Mouse (Mus musculus) midbrain, embryonic 15.5 days (tissue): Measurements from ENCODE around the gene 4930404H24Rik. TPM values are rescaled to one million over a fixed set of nuclear protein-coding genes. Genes with fewer than 3 reads are reported as not detected.

Source experiments
- ATAC-seq: fragments of 200-750 bp; cut with Nextera tagmentation; replicated peaks from 2 replicates; pipeline ENCODE4 v1.8.0; 2017; ENCODE audit warnings: moderate TSS enrichment
- H3K27ac ChIP-seq: fragments of 300-500 bp; sonication (generic); 2 replicates; pipeline ENCODE4 v1.5.1; 2015; ENCODE audit warnings: mild to moderate bottlenecking, inconsistent platforms
- H3K27me3 ChIP-seq: fragments of 300-500 bp; sonication (generic); replicated peaks from 2 replicates; pipeline ENCODE4 v1.6.1; 2015; ENCODE audit warnings: inconsistent platforms
- H3K36me3 ChIP-seq: fragments of 300-500 bp; sonication (generic); replicated peaks from 2 replicates; pipeline ENCODE4 v1.6.1; 2015; ENCODE audit warnings: inconsistent platforms
- H3K4me1 ChIP-seq: fragments of 300-500 bp; sonication (generic); 2 replicates; pipeline ENCODE4 v1.6.1; 2015; ENCODE audit warnings: inconsistent platforms
- H3K4me2 ChIP-seq: fragments of 300-500 bp; sonication (generic); 2 replicates; pipeline ENCODE4 v1.6.1; 2015; ENCODE audit warnings: inconsistent platforms, mild to moderate bottlenecking, moderate library complexity
- H3K4me3 ChIP-seq: fragments of 300-500 bp; sonication (generic); 2 replicates; pipeline ENCODE4 v1.5.1; 2015; ENCODE audit warnings: mild to moderate bottlenecking, inconsistent platforms
- H3K9ac ChIP-seq: fragments of 300-500 bp; sonication (generic); 2 replicates; pipeline ENCODE4 v1.6.1; 2015; ENCODE audit warnings: mild to moderate bottlenecking, inconsistent platforms
- H3K9me3 ChIP-seq: fragments of 300-500 bp; sonication (generic); 2 replicates; pipeline ENCODE4 v1.6.1; 2016; ENCODE audit warnings: inconsistent platforms
- WGBS: fragments of 180-500 bp; shearing (Covaris S2); methylation state at CpG from one replicate; pipeline ENCODE4 v1.1.7; 2015; ENCODE audit warnings: mixed read lengths; 5-methylcytosine and 5-hydroxymethylcytosine counted together
- polyA plus RNA-seq: library from polyadenylated mRNA; unstranded; fragments of >200 nt; fragmentation: Nextera tagmentation; extraction: Ambion mirVana; gene quantifications from 2 replicates; pipeline ENCODE4 v1.2.1, GENCODE M21; 2015

The 4930404H24Rik gene
- polyA plus RNA-seq, 1 experiment from 2014 or later, result not detected

DNA sequence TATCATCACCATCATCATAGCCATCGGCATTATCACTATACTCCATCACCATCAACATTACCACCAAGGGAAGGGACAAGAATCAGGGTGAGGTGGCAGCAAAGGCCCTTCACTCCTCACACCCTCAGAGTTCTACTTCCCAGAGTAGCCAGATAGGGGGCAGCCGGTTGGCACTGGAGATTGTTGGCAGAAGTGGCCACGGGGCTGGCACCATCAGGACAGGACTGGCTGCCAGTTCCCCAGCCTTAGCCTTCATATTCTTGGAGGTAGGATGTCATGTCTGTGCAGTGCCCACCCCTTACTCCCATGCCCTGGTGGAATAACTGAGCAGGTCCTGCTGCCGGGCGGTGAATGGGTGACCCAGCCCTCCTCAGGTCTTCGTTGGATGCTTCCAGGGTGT, 23.0 kb downstream of the 4930404H24Rik start:
- no peaks in the 10 kb centered on the region for H3K27me3 ChIP-seq
- no peak overlapping the region for H3K4me2 ChIP-seq
- no peaks in the 10 kb centered on the region for H3K9me3 ChIP-seq
- H3K27ac ChIP-seq, result no peak overlapping the region
- H3K36me3 ChIP-seq, result no peaks in the 10 kb centered on the region
- no peak overlapping the region for H3K4me3 ChIP-seq
- ATAC-seq, result no peak
- no peak overlapping the region for H3K9ac ChIP-seq
- 82% methylated on average over 6 of the region's 6 CpGs for WGBS
- peaks cover 31% of the 10 kb centered on the region for H3K4me1 ChIP-seq

- Histone ChIP-seq H3K9ac (no peak overlapping the region), H3K4me3 (no peak overlapping the region), H3K27ac (no peak overlapping the region), H3K9me3 (no peaks in the 10 kb centered on the region), H3K27me3 (no peaks in the 10 kb centered on the region), H3K4me2 (no peak overlapping the region), H3K4me1 (peaks cover 20% of the 10 kb centered on the region), H3K36me3 (no peaks in the 10 kb centered on the region)
- no peak for ATAC-seq
- 46% methylated on average over 4 of the region's 4 CpGs for WGBS
These were observed 24.4 kb downstream of the 4930404H24Rik start for GRCm38 (mm10) chr2:153516961-153517360.

- Histone ChIP-seq H3K36me3 (no peaks in the 10 kb centered on the region), H3K4me1 (peaks cover 23% of the 10 kb centered on the region), H3K4me3 (no peak overlapping the region), H3K9me3 (no peaks in the 10 kb centered on the region), H3K27ac (no peak overlapping the region), H3K27me3 (no peaks in the 10 kb centered on the region), H3K9ac (no peak overlapping the region), H3K4me2 (no peak overlapping the region)
- 73% methylated on average over 9 of the region's 9 CpGs for WGBS
- ATAC-seq, result no peak
These were observed 27.5 kb downstream of the 4930404H24Rik start for GRCm38 (mm10) chr2:153520057-153520456.

- Histone ChIP-seq H3K4me1 (peaks cover 32% of the 10 kb centered on the region), H3K36me3 (no peaks in the 10 kb centered on the region), H3K27ac (no peak overlapping the region), H3K4me3 (no peak overlapping the region), H3K4me2 (no peak overlapping the region), H3K9me3 (no peaks in the 10 kb centered on the region), H3K27me3 (no peaks in the 10 kb centered on the region), H3K9ac (no peak overlapping the region)
- ATAC-seq, result peak; percentile 27; the same call in 1 of the 2 replicates
- WGBS, result 34% methylated on average over 4 of the region's 4 CpGs
These were observed 29.7 kb downstream of the 4930404H24Rik start for GRCm38 (mm10) chr2:153522270-153522669.

- ATAC-seq, result no peak
- Histone ChIP-seq H3K4me2 (no peak overlapping the region), H3K4me1 (peaks cover 38% of the 10 kb centered on the region), H3K27ac (no peak overlapping the region), H3K9me3 (no peaks in the 10 kb centered on the region), H3K4me3 (no peak overlapping the region), H3K27me3 (no peaks in the 10 kb centered on the region), H3K9ac (no peak overlapping the region), H3K36me3 (no peaks in the 10 kb centered on the region)
- 68% methylated on average over 9 of the region's 9 CpGs for WGBS
These were observed 30.6 kb downstream of the 4930404H24Rik start for GRCm38 (mm10) chr2:153523143-153523542.

- H3K4me3 ChIP-seq, result no peak overlapping the region
- H3K9ac ChIP-seq, result no peak overlapping the region
- no peaks in the 10 kb centered on the region for H3K9me3 ChIP-seq
- ATAC-seq, result no peak
- 88% methylated on average over 12 of the region's 12 CpGs for WGBS
- H3K27me3 ChIP-seq, result no peaks in the 10 kb centered on the region
- no peak overlapping the region for H3K4me2 ChIP-seq
- peaks cover 38% of the 10 kb centered on the region for H3K4me1 ChIP-seq
- H3K36me3 ChIP-seq, result no peaks in the 10 kb centered on the region
- no peak overlapping the region for H3K27ac ChIP-seq
These were observed 31.1 kb downstream of the 4930404H24Rik start for GRCm38 (mm10) chr2:153523656-153524055.

- no peaks in the 10 kb centered on the region for H3K9me3 ChIP-seq
- H3K4me3 ChIP-seq, result no peak overlapping the region
- ATAC-seq, result no peak
- H3K27me3 ChIP-seq, result no peaks in the 10 kb centered on the region
- no peak overlapping the region for H3K27ac ChIP-seq
- WGBS, result 67% methylated on average over 2 of the region's 2 CpGs
- H3K9ac ChIP-seq, result no peak overlapping the region
- H3K36me3 ChIP-seq, result no peaks in the 10 kb centered on the region
- H3K4me1 ChIP-seq, result peaks cover 38% of the 10 kb centered on the region
- no peak overlapping the region for H3K4me2 ChIP-seq
These were observed 32.1 kb downstream of the 4930404H24Rik start for GRCm38 (mm10) chr2:153524727-153525126.

DNA sequence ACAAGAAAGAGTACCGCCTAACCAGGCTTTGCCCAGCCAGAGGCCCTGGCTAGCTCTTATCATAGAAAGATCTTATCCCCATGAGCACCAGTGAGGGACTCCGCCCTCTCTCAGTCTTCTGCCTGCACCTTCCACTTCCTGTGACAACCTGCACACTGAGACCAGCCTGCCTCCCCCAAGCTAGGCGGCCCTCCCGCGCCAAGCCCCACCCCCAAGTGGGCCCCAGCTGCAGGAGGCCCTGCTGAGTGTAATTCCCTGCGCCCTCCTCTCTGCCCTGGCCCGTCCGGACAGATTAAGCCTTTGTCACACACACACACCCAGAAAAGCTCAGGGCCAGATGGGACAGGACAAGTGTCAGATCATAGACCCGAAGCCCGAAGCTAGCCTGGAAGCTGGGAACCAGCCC, 33.3 kb downstream of the 4930404H24Rik start:
- Histone ChIP-seq H3K9ac (no peak overlapping the region), H3K27ac (no peak overlapping the region), H3K9me3 (no peaks in the 10 kb centered on the region), H3K36me3 (no peaks in the 10 kb centered on the region), H3K4me2 (no peak overlapping the region), H3K4me3 (no peak overlapping the region), H3K27me3 (no peaks in the 10 kb centered on the region), H3K4me1 (peaks cover 45% of the 10 kb centered on the region)
- WGBS, result 14% methylated on average over 10 of the region's 10 CpGs
- ATAC-seq, result no peak

DNA sequence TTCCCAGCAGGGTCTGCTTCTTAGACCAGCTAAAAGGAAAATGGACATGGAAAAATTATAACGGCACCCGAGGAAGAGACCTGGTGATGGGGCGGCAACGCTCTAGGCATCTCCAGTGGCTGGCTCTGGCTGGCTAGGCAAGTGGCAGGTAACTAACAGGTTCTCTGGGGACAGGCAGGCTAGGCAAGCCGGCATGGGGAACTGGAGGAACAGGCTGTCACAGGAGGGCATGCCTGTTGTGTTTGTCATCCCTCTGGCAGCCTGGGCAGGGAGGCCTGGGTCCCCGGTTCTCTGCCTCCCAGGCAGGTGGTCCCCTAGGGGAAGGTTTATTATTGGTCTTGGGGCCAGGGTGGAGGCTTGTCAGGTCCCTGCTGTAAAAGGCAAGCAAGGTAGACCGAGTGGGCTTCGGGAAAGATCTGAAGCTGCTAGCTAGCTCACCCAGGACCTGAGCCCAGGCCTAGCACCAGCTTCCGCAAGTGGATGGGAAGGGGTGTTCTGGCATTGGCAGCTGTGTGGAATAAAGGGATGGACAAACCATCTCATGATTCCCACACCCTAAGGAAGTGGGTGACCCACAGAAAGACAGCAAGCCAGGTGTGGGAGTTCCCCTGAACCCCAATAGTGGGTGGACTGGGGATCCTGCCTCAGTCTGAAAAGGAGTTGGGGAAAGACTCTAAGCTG, 34.4 kb downstream of the 4930404H24Rik start:
- Histone ChIP-seq H3K27ac (peak overlapping the region; percentile 89), H3K9me3 (no peaks in the 10 kb centered on the region), H3K4me1 (peaks cover 44% of the 10 kb centered on the region), H3K4me3 (peak overlapping the region; percentile 89), H3K4me2 (peak overlapping the region; percentile 91), H3K27me3 (no peaks in the 10 kb centered on the region), H3K36me3 (no peaks in the 10 kb centered on the region), H3K9ac (peak overlapping the region; percentile 86)
- no peak for ATAC-seq
- WGBS, result 40% methylated on average over 9 of the region's 9 CpGs

- Histone ChIP-seq H3K9me3 (no peaks in the 10 kb centered on the region), H3K27me3 (no peaks in the 10 kb centered on the region), H3K4me3 (peak overlapping the region; percentile 89), H3K4me2 (peak overlapping the region; percentile 91), H3K4me1 (peaks cover 36% of the 10 kb centered on the region), H3K9ac (peak overlapping the region; percentile 86), H3K27ac (peak overlapping the region; percentile 89), H3K36me3 (no peaks in the 10 kb centered on the region)
- WGBS, result 2% methylated on average over 74 of the region's 85 CpGs
- ATAC-seq, result peak; percentile 41
These were observed 35.3 kb downstream of the 4930404H24Rik start for GRCm38 (mm10) chr2:153527580-153528531.

GRCm38 (mm10) chr2:153528571-153529364, 36.2 kb downstream of the 4930404H24Rik start:
- 0% methylated on average over 38 of the region's 70 CpGs for WGBS
- Histone ChIP-seq H3K27me3 (no peaks in the 10 kb centered on the region), H3K27ac (peak overlapping the region; percentile 89), H3K9ac (peak overlapping the region; percentile 86), H3K36me3 (no peaks in the 10 kb centered on the region), H3K4me3 (peak overlapping the region; percentile 89), H3K4me1 (peaks cover 32% of the 10 kb centered on the region), H3K9me3 (no peaks in the 10 kb centered on the region), H3K4me2 (peak overlapping the region; percentile 91)
- ATAC-seq, result peak; percentile 38

GRCm38 (mm10) chr2:153529365-153529781, 36.8 kb downstream of the 4930404H24Rik start:
- no peaks in the 10 kb centered on the region for H3K9me3 ChIP-seq
- H3K27me3 ChIP-seq, result no peaks in the 10 kb centered on the region
- peak overlapping the region; percentile 89 for H3K4me3 ChIP-seq
- peaks cover 32% of the 10 kb centered on the region for H3K4me1 ChIP-seq
- 0% methylated on average over 49 of the region's 53 CpGs for WGBS
- peak overlapping the region; percentile 86 for H3K9ac ChIP-seq
- peak overlapping the region; percentile 91 for H3K4me2 ChIP-seq
- H3K27ac ChIP-seq, result peak overlapping the region; percentile 89
- peak; percentile 10 for ATAC-seq
- H3K36me3 ChIP-seq, result no peaks in the 10 kb centered on the region
